Mouse (Mus musculus): ENCODE results near the gene Tmsb10. TPM values are rescaled to one million over a fixed set of nuclear protein-coding genes. Genes with fewer than 3 reads are reported as not detected.

The Tmsb10 gene
- polyA plus RNA-seq (2017; shearing (Covaris generic)): 1,000 to 10,000 TPM; 4,239 to 4,583 TPM

GRCm38 (mm10) chr6:72958662-72959071 lies at the start of gene Tmsb10:
Gene Tmsb10, minus strand, starts transcription at chr6:72958748.

Other genes with a start within 250 kb of the Tmsb10 start
- gene Tcf7l1, start 169.5 kb downstream of the Tmsb10 start, polyA plus RNA-seq (2017; shearing (Covaris generic)): 1 to 10 TPM in 1 of 2 experiments, under 1 TPM in 1; 0.66 to 1.1 TPM
- 10 to 100 TPM; 72.1 to 80.5 TPM for gene Kcmf1, start 58.8 kb downstream of the Tmsb10 start, polyA plus RNA-seq (2017; shearing (Covaris generic))